ENCODE assay signal across 9 mouse cellular contexts in the genomic region with DNA sequence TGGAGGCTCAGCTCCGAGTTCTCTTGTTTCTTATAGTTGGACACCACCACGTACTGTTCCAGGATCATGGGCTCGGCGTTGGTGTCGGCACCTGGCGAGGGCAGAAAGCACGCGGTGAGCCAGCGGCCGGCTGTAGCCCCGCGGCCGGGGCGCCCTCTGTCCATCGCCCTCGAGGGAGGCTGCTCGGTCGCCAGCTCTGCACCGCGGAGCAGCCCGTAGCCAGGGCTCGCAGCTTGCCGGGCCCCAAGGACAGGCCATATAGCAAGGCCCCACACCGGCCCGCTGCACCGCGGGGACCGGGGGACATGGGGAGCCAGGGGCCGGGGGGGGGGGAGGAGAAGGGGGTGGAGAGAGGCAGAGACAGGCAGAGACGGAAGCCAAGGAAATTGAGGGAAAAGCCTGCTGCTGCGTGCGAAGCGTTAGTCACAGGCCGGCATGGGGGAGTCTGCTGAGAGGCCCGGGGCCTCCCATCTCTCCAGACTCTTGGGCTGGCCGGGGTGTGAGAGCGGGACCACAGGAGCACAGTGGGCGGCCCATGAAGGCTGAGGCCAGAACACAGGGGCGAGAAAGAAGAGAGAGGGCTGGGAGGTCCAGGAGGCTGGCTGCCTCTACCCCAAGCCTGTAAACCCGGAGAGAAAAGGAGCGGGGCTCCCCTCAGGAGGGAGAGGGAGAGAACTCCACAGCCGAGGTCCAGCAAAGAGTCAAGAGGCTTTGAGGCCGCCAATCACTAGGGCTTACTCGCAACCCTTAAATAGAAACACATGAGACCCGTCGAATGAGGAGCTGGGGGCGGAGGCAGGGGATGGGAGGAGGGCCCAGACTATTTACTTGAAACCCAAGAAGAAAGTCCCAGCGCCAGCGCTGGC.
DNase-seq lines count a peak whose midpoint lies in the region; ATAC-seq and TF ChIP-seq lines count a peak whose summit lies in the region.
"Had no signal": no experiment of that assay in that cellular context is flagged by ENCODE, and none has a peak within 500 bp of the region (broad histone marks: within the 10 kb centered on the region; RNA-seq: fewer than 3 reads in every experiment).

No protein-coding gene starts in this region.

- H3K9ac ChIP-seq in lung, embryonic 15.5 days, result peak overlapping the region; percentile 74

- H3K27me3 ChIP-seq in kidney, adult 2 months (replicated peaks; ENCODE audit: control insufficient read depth, insufficient read depth, low read length), result no peaks in the 10 kb centered on the region
- no peaks in the 10 kb centered on the region for H3K27me3 ChIP-seq in lung, embryonic 15.5 days
- H3K27me3 ChIP-seq: CH12.LX had no signal

- H3K36me3 ChIP-seq in kidney, adult 2 months (ENCODE audit: control insufficient read depth, insufficient read depth, low read length), result no peaks in the 10 kb centered on the region
- peaks cover 17% of the 10 kb centered on the region; the same call in 1 of the 2 replicates for H3K36me3 ChIP-seq in lung, embryonic 15.5 days

- no peaks in the 10 kb centered on the region for H3K9me3 ChIP-seq in lung, embryonic 15.5 days

- TF ChIP-seq POLR2A in kidney, adult 2 months (IDR thresholded peaks at IDR 0.05; ENCODE audit: low read depth, low read length), result peak; percentile 42

- peak overlapping the region; percentile 78 for H3K27ac ChIP-seq in layer of hippocampus, adult 2 months
- H3K27ac ChIP-seq in kidney, adult 2 months (ENCODE audit: insufficient read depth, low read depth, low read length), result peak overlapping the region; percentile 44
- H3K27ac ChIP-seq in lung, embryonic 15.5 days, result peak overlapping the region; percentile 93

- peak; percentile 82 for ATAC-seq in lung, embryonic 15.5 days (ENCODE audit: borderline replicate concordance, extremely low read depth, low FRiP score, low TSS enrichment)

- no peaks in the 10 kb centered on the region for H3K4me1 ChIP-seq in kidney, adult 2 months (ENCODE audit: control insufficient read depth, insufficient read depth, low read length)
- H3K4me1 ChIP-seq in lung, embryonic 15.5 days, result peaks cover 87% of the 10 kb centered on the region

- peak overlapping the region; percentile 93 for H3K4me2 ChIP-seq in lung, embryonic 15.5 days

- no peak for TF ChIP-seq CTCF in layer of hippocampus, adult 2 months (conservative IDR thresholded peaks at IDR 0.05)
- TF ChIP-seq CTCF in kidney, adult 2 months (conservative IDR thresholded peaks at IDR 0.05; ENCODE audit: insufficient read depth, insufficient read length, low read depth, low read length), result no peak

- no peak for DNase-seq in layer of hippocampus, adult 2 months (ENCODE audit: low spot score in 2 of 2)
- no peak for DNase-seq in layer of hippocampus, adult 9-10 months (ENCODE audit: low spot score)
- DNase-seq in embryo, embryonic 9.5 days (ENCODE audit: extremely low spot score), result peak; percentile 82
- DNase-seq in heart, adult 8-10 months (ENCODE audit: low spot score), result peak; percentile 87
- peak; percentile 75 for DNase-seq in kidney, adult 2 months
- peak; percentile 53 for DNase-seq in retina, embryonic 14.5 days (ENCODE audit: low spot score)
- DNase-seq in left cerebral cortex, adult 9 months (ENCODE audit: low spot score in 2 of 2), result no peak

- peak overlapping the region; percentile 51 for H3K4me3 ChIP-seq in layer of hippocampus, adult 2 months
- H3K4me3 ChIP-seq in kidney, adult 2 months (ENCODE audit: insufficient read depth, low read depth, low read length), result peak overlapping the region; percentile 42
- peak overlapping the region; percentile 56 for H3K4me3 ChIP-seq in lung, embryonic 15.5 days

- 31% methylated on average over 49 of the region's 49 CpGs for WGBS in kidney, adult 2 months
- 6% methylated on average over 44 of the region's 49 CpGs for WGBS in lung, embryonic 15.5 days

Comparison
In these comparisons a context has a peak if more than half of its experiments do, and no peak if none do; other contexts are left out.
1. DNase-seq: peak in embryo, embryonic 9.5 days (single experiment), heart, adult 8-10 months (single experiment), kidney, adult 2 months (single experiment) and retina, embryonic 14.5 days (single experiment); none in layer of hippocampus, adult 2 months (0 of 2), layer of hippocampus, adult 9-10 months (single experiment) and left cerebral cortex, adult 9 months (0 of 2).
2. Peak in every context shown above with its lines, with median percentiles within 50 percentile points of each other: H3K27ac ChIP-seq and H3K4me3 ChIP-seq.